Mouse (Mus musculus) ES-E14 (cell line): ENCODE measurements at regions not wholly inside any gene's neighbourhood (a gene's known extent, or its start where the extent isn't known, plus 50 kb on each side); places are given as distances from the start of the nearest gene placed in this dataset.

Source experiments
- CHD2 ChIP-seq: IDR thresholded peaks from 2 replicates; pipeline ENCODE4 v1.6.1; 2014; ENCODE audit warnings: mild to moderate bottlenecking, low read depth, low read length, inconsistent platforms
- MAFK ChIP-seq: IDR thresholded peaks from 2 replicates; pipeline ENCODE4 v1.6.1; 2014; ENCODE audit warnings: mild to moderate bottlenecking, low read depth, low read length, inconsistent platforms; ENCODE audit not compliant: insufficient read depth
- ZC3H11A ChIP-seq: IDR thresholded peaks from 2 replicates; pipeline ENCODE4 v1.6.1; 2012; ENCODE audit warnings: low read depth, mild to moderate bottlenecking, inconsistent platforms, low read length, borderline replicate concordance
- ZNF384 ChIP-seq: IDR thresholded peaks from 2 replicates; pipeline ENCODE4 v1.6.1; 2012; ENCODE audit warnings: low read depth, low read length, inconsistent platforms

DNA sequence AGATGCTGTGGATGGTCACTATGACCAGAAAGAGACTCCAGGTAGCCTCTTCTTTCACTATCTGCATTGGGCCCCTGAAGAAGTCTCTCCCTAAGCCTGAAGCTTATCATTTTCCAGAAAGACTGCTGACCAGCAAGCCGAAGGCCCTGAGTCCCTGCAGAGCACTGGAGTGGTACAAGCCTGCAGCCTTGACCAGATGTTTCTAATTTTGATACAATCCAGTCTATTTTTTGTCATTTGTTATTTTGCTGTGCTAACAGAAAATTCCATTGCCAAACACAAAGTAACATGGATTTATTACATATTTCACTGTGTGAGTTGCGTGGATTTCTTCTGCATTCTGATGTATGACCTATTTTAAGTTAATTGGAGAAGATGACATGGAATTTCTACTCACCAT lies 764.9 kb upstream of the Arrdc4 start:
- TF ChIP-seq MAFK (no peak), ZNF384 (no peak), CHD2 (no peak), ZC3H11A (no peak)
